Mouse (Mus musculus) frontal cortex, postnatal 10 days (tissue): ENCODE measurements at regions not wholly inside any gene's neighbourhood (a gene's known extent, or its start where the extent isn't known, plus 50 kb on each side); places are given as distances from the start of the nearest gene placed in this dataset.
"Not testable (repeated sequence)": the region's sequence is repeated elsewhere in the genome, so short reads cannot be mapped to it uniquely, and the experiment has no call there.

Experiments
- DNase-seq, 2 experiments: peaks; one replicate each; pipeline ENCODE4 v3.0.0; 2022; ENCODE audit warnings: low spot score in 2 of 2, mixed read lengths in 1 of 2

- no peak for DNase-seq
Observed at GRCm38 (mm10) chr5:4248422-4248821, 56.3 kb downstream of the Mterf1b start.

DNA sequence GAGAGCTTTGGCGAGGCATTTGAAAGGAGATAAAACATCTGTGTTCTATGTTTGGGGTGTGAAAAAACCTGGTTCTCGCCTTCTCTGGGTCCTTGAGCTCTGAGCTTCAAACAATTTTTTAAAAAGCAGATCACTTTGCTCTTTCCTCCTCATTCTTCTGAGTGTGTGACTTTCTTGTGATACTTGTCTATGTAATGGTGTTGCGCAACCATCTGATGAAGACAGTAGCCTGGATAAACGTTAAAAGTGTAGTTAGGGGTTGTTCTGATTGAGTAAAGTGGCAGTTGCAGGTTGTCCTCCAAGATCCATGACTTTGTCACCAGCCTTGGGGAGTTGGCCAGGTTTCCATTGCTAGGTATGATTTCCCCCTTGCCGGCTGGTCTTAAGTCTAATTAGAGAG lies 62.1 kb downstream of the Mterf1b start:
- DNase-seq: not testable (repeated sequence)

DNA sequence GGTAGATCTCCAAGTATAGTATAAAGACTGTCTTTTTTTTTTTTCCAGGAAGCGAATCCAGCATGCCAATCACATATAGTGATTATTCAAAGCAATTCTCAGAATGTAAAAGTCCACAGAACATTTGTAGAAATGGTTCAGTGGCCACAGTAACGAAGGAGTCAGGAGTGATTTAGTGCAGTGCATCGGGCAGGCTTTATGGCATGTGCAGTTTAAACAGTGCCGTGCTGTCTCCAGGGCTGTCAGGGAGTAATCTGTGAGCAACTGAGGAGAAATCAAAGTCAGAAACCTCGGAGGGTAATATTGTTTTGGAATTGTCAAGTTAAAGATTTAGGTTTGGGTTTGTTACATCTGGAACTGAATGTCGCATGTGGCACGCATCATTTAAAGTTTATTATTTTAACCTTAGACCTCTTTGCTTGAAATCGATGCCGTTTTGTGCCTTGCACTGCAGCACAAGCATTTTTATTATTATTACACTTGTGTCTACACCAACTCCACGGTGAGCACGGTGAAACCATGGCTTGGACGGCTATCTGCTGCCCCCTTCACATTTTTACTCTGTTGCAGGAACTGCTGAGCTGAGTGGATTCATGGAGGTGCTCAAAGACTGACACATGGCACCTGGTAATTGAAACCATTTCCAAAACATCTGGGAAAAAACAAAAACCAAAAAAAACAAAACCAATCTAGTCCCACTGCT lies 65.0 kb downstream of the Mterf1b start:
- DNase-seq: no peak

DNA sequence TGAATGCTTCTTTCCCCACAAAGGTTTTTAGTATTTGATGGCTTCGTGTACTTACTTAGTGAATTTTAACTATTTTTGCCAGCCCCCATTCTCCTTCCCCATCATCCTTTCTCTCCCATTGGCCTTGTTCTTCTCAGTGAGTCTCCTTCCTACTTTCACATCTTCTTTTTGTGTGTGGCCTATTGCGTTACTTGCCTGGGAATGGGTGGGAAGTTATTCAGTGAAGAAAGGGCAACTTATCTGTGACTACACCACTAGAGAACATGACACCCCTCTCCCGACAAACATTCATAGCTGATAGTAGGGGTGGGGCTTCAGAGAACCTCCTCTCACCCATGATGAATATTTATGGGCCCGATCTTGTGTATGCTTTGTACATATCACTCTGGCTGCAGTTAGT lies 67.1 kb downstream of the Mterf1b start:
- DNase-seq: no peak

- DNase-seq: no peak
Observed at GRCm38 (mm10) chr5:4262666-4263065, 70.5 kb downstream of the Mterf1b start.

DNA sequence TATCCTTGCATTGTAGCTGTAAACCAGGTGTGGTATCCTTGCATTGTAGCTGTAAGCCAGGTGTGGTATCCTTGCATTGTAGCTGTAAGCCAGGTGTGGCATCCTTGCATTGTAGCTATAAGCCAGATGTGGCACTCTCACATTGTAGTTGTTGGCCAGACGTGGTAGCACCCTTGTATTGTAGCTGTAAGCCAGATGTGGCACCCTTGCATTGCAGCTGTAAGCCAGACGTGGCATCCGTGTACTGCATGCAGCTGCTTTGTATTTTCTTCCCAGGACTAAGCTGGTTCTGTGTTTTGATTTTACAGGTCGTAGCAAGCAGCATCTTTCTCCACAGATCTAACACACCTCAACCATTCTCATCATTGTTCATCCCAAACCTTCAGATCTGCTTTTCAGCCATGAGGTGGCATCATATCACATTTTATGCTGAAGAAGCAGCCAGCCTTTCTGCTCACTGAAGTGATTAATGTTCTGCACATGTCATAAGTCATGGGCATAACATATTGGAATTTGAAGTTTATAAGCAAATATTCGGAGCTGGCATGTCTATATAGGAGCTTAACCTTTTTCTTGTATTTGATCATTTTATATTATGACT lies 71.5 kb downstream of the Mterf1b start:
- DNase-seq: no peak

DNA sequence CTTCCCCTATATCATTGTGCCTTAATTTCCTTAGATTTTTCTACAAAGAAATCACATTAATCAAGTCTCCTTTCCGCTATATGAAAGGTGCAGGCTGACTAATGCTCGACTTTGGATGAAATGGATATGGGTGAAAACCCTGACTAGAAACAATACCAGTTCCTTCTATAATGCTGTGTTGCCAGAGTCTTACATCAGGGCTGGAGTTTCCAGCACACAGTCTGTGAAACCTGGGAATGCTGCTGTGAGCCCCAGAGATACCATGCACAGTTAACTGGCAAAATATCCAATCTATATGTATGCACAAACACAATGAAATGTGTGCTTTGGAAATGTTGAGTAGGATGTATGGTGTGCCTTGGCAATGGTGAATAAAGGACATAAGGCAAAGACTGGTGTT lies 75.5 kb downstream of the Mterf1b start:
- DNase-seq: no peak

DNA sequence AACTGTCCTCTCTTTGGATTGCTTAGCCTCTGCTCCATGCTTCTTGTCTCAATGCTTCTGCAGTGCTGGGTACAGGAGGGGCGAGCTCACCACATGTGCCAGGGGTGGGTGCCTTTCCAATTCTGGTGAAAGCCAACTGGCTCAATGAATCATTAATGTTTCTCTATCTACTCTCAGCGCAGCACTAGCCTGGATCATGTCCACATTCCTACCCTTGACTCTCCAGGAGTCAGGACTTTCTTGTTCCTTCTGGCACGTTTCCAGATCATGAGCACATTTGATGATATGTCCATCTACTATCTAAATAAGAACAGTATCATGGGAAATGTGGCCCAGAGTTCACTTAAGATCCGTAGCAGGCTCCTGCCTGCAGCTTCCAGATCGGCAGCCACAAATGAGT lies 80.8 kb downstream of the Mterf1b start:
- no peak for DNase-seq

DNA sequence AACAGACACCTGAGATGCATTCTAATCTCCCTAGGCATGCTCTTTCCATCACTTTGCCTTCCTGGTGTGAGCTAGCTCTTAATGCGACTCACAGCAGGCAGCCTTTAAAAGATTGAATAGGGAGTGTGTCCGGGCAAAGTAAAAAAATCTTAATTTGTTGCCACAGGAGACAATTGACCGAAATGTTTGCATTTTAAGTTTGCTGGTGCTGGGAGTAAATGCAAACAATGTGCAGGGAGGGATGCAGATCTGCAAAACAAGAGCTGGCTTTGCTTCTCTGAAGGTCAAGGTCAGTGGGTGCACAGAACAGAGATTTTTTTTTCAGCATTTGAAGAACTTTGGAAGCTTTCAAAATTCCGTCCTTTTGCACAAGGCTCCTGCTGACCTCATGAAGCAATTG lies 111.4 kb downstream of the Mterf1b start:
- no peak for DNase-seq

GRCm38 (mm10) chr5:4304201-4304600 lies 112.0 kb downstream of the Mterf1b start:
- DNase-seq: no peak

DNA sequence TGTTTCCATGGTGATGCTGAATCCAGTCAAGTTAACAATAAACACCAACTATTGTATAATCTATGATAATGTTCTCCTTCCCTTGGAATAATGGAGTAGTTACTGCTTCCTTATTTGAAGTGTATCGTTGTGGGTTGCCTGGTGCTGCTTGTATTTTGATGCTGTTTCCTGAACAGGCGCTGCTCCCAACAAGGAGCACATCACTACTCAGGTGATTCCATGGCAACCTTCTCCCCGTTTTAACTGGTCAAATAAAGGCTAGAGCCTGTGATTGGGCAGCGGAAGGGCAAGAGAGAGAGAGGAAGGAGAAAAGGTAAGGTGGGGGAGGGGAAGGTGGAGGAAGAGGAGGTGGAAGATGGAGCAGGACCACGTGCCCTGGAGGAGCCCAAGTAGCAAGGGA lies 116.3 kb downstream of the Mterf1b start:
- no peak for DNase-seq

DNA sequence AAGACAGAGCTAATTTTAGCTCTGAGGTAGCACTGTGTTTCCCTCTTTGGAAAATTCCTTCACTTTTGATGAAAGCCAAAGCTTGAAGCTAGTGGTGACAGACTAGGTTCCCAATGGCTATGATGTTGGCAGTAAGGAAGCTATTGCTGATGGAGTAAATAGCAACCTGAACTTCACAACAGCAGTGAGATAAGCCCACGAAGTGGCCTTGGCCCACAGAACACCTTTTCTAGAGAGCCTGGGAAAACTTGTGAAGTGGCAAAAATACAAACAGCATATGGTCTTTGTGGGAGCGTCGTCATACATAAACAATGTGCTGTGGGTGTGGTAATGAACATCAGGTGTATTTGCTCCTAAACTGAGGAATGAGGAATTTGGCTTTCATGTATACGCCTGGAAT lies 119.0 kb downstream of the Mterf1b start:
- no peak for DNase-seq

DNA sequence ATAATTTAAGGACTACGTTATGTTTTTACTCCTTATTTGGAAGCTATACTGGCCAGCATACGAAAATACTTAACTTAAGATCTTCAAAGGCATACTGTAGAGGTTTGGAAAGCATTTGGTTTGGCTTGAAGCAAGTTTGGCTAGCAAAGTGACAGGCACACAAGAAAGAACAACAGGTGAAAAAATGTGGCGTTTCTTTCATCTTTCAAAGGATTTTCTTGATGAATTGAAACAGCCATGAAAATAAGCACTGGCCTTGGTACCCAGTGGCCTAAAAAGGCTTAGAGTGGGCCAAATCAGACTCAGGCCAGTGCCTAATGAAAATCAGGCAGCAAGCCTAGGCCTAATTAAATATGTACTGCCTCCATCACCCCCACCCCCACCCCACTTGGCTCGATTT lies 119.4 kb downstream of the Mterf1b start:
- DNase-seq: peak in 1 of 2 experiments; percentile 26

DNA sequence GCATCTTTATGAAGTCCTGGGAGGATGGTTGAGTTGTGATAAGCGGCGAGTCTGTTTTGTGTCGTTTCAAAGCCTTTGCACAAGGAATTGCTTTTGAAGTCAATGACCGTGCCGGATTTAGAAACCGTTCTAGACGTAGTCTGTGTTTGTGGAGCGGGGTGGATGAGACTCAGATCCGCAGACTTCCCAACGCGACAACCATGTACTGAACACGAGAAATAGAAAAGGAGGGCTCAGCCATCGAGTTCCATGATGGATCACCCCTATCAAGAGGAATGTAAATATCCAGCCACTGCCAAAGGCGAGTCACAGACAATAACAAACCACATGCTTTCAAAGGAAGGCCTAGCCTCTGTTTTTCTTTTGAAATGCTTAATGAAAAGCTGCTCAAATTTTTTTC lies 120.5 kb downstream of the Mterf1b start:
- DNase-seq: no peak

- no peak for DNase-seq
Observed at GRCm38 (mm10) chr5:4322634-4323386, 130.6 kb downstream of the Mterf1b start.

- no peak for DNase-seq
Observed at GRCm38 (mm10) chr5:4323387-4323704, 131.2 kb downstream of the Mterf1b start.

GRCm38 (mm10) chr5:4325813-4326212 lies 133.6 kb downstream of the Mterf1b start:
- no peak for DNase-seq

DNA sequence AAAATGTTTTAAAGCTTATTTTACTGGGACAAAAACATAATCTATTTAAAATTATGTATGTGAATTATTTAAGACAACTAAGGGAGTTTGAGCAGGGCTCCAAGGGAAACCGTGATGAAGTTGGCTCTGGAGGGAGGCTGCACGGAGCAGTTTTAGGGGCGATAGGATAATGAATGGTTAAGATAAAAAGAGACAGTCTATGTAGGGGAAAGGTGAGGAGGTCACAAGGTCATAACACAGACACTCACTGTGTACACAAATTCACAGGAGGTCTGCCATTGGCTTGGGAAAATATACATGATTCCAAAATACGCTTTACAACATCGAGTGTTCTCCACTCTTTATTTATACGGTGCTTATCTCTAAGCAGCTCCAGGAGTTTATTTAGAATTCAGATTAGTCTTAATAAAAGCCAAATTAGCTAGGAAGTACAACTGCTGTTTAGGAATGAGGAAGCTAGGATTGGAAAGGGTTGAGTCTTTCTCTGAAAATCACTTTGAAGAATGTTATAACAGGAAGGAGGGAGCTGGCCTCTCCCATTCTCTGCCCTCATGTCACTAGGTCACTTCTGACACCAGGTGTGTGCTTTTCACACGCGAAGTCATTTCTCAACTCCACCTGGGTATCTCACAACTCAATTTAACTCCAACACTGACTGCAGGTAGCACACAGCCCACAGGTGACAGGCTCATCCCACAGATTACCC lies 134.3 kb downstream of the Mterf1b start:
- no peak for DNase-seq

GRCm38 (mm10) chr5:4335683-4336082 lies 143.5 kb downstream of the Mterf1b start:
- no peak for DNase-seq

DNA sequence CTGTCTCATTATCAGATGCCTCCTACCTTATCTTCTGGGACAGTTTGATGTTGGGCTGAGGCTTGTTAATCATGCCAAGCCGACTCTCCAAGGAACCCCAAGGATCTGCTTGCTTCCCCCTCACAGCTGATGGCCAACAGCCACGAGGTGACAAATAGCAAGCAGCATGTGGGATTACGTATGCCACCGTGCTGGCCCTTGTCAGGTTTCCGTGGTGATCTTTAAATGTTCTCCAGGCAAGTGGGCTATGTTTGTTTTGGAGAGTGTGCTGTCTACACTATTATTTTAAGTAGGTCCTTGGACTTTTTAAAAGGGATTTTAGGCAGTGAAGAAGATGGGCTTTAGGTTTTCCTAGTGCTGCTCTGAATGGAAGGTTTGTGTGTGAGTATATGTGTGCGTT lies 149.8 kb downstream of the Mterf1b start:
- DNase-seq: no peak

- DNase-seq: no peak
Observed at GRCm38 (mm10) chr5:4344458-4344857, 152.3 kb downstream of the Mterf1b start.

DNA sequence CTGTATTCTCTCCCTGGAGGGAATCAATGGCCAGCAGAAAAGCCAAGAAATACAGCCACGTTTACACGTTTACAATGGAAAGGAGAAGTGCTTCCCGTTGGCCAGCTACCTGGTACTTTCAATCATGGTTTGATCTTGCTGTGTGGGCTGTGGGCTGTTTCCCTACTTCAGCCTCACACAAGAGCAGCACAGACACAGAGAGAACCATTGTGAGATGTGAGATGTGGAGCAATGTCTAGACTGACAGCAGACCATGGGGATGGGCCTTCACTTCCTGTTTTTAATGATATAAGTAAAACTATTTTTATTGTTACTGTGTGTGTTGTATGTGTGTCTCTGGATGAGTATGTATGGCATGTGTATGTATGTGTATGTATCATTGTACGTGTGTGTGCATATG lies 156.2 kb downstream of the Mterf1b start:
- DNase-seq: no peak

DNA sequence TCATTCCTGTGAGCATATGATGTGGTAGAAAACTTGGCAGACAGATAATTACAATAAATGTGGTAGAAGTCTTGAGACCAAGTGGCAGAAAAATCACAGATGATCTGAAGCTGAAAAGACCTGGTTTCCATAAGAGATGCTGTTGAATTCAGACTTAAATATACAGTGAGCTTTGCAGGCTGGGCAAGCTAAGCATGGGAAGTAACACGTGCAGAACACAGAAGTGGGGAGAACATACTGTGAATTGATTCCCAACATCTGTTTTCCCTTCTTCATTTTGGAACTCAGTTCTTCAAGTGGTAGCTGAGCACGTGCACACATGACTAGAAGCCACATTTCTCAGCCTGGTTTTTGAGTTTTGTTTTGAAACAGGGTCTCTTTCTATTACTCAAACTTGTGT lies 157.8 kb downstream of the Mterf1b start:
- peak in 1 of 2 experiments; percentile 9 for DNase-seq
